Mouse (Mus musculus) megakaryocyte, embryonic 14.5 days (primary cell): Measurements from ENCODE around the gene Nt5c3b. TPM values are rescaled to one million over a fixed set of nuclear protein-coding genes. Genes with fewer than 3 reads are reported as not detected.

ENCODE experiments used
- H3K27me3 ChIP-seq: replicated peaks from 2 replicates; pipeline ENCODE3; 2012; ENCODE audit warnings: inconsistent platforms
- H3K36me3 ChIP-seq: replicated peaks from 2 replicates; pipeline ENCODE3; 2012; ENCODE audit warnings: low read length, inconsistent platforms, mixed read lengths
- H3K4me1 ChIP-seq: 2 replicates; pipeline ENCODE4 v1.6.1; 2012; ENCODE audit warnings: inconsistent platforms
- H3K4me3 ChIP-seq: replicated peaks from 2 replicates; pipeline ENCODE3; 2012; ENCODE audit warnings: moderate library complexity, mild to moderate bottlenecking, inconsistent platforms
- H3K9me3 ChIP-seq: 2 replicates; pipeline ENCODE4 v1.6.1; 2012; ENCODE audit warnings: inconsistent platforms
- FLI1 ChIP-seq: IDR thresholded peaks from 2 replicates; pipeline ENCODE4 v1.6.1; 2012; ENCODE audit warnings: low read length, inconsistent platforms, mixed read lengths
- GATA1 ChIP-seq: IDR thresholded peaks from 3 replicates; pipeline ENCODE4 v1.6.1; 2012; ENCODE audit warnings: mixed read lengths, low read length, inconsistent platforms, borderline replicate concordance
- polyA plus RNA-seq: library from polyadenylated mRNA; stranded (reverse); fragments of >175 nt; gene quantifications from 2 replicates; pipeline ENCODE4 v1.2.3, GENCODE M21; 2012; ENCODE audit warnings: low replicate concordance; ENCODE audit not compliant: insufficient read depth

Nt5c3b gene
- polyA plus RNA-seq, 1 experiment: 48.3 TPM

- H3K27me3 ChIP-seq: peaks cover 72% of the 10 kb centered on the region
- no peak overlapping the region for H3K4me3 ChIP-seq
- no peaks in the 10 kb centered on the region for H3K36me3 ChIP-seq
- peaks cover 58% of the 10 kb centered on the region for H3K4me1 ChIP-seq
- no peak for TF ChIP-seq FLI1
- H3K9me3 ChIP-seq: peaks cover 4% of the 10 kb centered on the region; the same call in 1 of the 2 replicates
Observed at GRCm38 (mm10) chr11:100394353-100395074, 47.1 kb downstream of the Nt5c3b start.

- Histone ChIP-seq H3K9me3 (peaks cover 4% of the 10 kb centered on the region; the same call in 1 of the 2 replicates), H3K36me3 (no peaks in the 10 kb centered on the region), H3K4me3 (no peak overlapping the region), H3K27me3 (peaks cover 75% of the 10 kb centered on the region), H3K4me1 (peaks cover 52% of the 10 kb centered on the region)
- TF ChIP-seq FLI1: no peak
- no peak for TF ChIP-seq GATA1
Observed at GRCm38 (mm10) chr11:100393733-100394132, 47.9 kb downstream of the Nt5c3b start.

DNA sequence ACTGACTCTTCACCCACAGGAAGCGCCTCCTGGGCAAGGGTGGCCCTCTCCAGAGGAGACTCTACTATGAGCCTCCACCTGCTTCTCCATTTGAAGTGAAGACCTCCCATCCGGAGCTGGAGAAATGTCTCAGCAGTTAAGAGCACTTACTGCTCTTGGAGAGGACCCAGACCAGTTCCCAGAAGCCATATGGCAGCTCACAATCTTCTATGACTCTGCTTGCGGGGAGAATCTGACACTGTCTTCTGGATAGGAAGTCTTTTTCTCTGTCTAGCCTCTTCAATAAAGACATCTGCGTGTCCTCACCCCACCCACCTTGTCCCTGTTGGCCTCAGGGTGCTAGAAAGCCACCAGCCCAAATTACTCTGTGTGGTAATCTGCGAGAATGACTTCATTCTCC is 48.6 kb downstream of the Nt5c3b start:
- Histone ChIP-seq H3K4me3 (no peak overlapping the region), H3K27me3 (peaks cover 81% of the 10 kb centered on the region), H3K9me3 (peaks cover 4% of the 10 kb centered on the region; the same call in 1 of the 2 replicates), H3K4me1 (peaks cover 52% of the 10 kb centered on the region), H3K36me3 (no peaks in the 10 kb centered on the region)
- TF ChIP-seq FLI1: no peak
- TF ChIP-seq GATA1: no peak

- TF ChIP-seq GATA1 (no peak), FLI1 (no peak)
- H3K9me3 ChIP-seq: peaks cover 4% of the 10 kb centered on the region; the same call in 1 of the 2 replicates
- H3K4me1 ChIP-seq: peaks cover 49% of the 10 kb centered on the region
- peaks cover 83% of the 10 kb centered on the region for H3K27me3 ChIP-seq
- no peak overlapping the region for H3K4me3 ChIP-seq
- H3K36me3 ChIP-seq: no peaks in the 10 kb centered on the region
Observed at GRCm38 (mm10) chr11:100391884-100392345, 49.7 kb downstream of the Nt5c3b start.

DNA sequence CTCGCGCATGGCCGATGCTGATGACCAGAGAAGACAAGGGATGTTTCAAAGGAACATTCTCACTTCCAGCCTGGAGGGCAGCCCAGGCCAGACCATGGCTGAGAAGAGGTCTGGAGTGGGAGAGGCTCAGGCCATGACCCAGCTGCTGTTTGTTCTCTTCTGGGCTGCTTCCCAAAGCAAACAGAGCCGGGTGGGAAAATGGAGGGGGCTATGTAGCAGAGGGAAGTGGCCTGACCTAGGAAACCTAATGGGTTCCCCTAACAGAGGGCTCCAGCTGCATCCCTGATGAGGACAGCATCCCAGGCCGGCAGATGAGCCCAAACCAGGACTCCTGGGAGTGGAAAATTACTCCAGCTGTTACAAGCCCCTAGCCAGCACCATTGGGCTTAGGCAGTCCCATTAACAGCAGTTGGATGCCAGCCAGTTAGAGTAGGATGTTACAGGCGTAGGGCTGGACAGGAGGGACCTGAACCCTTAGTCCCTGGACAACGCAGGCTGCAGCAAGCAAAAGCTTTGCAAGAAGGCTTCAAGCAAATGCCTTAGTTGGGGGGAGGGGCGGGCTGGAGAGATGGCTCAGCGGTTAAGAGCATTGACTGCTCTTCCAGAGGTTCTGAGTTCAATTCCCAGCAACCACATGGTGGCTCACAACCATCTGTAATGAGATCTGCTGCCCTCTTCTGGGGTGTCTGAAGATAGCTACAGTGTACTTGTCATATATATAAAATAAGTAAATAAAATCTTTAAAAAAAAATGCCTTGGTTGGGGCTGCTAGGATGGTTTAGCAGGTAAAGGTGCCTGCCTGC is 50.3 kb downstream of the Nt5c3b start:
- H3K9me3 ChIP-seq: peaks cover 4% of the 10 kb centered on the region; the same call in 1 of the 2 replicates
- H3K4me3 ChIP-seq: no peak overlapping the region
- H3K4me1 ChIP-seq: peaks cover 46% of the 10 kb centered on the region
- TF ChIP-seq GATA1: no peak
- TF ChIP-seq FLI1: no peak
- peaks cover 83% of the 10 kb centered on the region for H3K27me3 ChIP-seq
- H3K36me3 ChIP-seq: no peaks in the 10 kb centered on the region

DNA sequence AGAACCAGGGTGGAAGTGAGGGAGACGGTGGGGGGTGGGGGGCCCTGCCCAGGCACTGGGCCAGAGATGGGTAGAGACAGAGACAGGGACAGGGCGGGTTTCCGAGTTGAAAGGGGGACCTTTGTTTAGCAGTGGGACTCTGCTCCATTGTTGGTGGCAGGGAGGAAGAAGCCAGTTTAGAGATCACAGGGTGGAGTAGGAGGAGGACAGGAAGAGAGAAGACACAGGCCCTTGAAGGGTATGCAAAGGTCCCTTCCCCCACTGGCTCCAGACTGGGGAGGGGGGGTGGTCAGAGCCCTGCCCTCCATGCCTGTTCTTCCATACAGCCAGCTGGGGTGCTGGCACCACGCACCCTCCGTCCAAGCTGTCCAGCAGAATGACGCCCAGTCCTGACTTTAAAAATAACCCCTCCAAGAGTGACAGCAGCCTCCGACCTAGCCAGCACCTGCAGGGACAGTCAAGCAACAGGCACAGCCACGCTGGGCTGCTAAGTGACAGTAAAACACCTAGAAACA is 51.6 kb downstream of the Nt5c3b start:
- TF ChIP-seq GATA1 (no peak), FLI1 (no peak)
- Histone ChIP-seq H3K9me3 (peaks cover 4% of the 10 kb centered on the region; the same call in 1 of the 2 replicates), H3K27me3 (peaks cover 77% of the 10 kb centered on the region), H3K4me1 (peaks cover 34% of the 10 kb centered on the region), H3K4me3 (no peak overlapping the region), H3K36me3 (no peaks in the 10 kb centered on the region)

DNA sequence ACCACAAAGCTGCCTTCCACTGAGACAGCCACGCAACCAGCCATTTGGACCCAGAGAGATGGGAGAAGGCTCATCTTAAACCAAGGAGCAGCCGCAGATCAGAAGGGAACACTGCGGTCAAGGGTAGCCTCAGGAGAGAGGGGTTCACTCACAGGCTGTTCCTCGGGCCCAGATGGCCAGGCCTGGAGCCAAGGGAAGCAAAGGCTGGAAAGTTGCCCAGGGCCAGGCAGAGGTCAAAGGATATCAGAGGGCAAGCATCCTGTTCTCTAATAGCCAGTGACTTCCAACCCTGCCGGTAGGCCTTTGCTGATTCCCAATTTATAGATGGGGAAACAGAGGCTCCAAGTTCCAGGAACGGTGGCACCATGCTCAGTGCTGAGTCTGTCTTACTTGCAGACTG is 53.0 kb downstream of the Nt5c3b start:
- Histone ChIP-seq H3K4me1 (peaks cover 23% of the 10 kb centered on the region), H3K27me3 (peaks cover 67% of the 10 kb centered on the region)
- TF ChIP-seq GATA1 (no peak), FLI1 (no peak)

GRCm38 (mm10) chr11:100387589-100388375 is 53.8 kb downstream of the Nt5c3b start:
- H3K27me3 ChIP-seq: peaks cover 66% of the 10 kb centered on the region

More for the DNA sequence above, 53.0 kb downstream of the Nt5c3b start:
- H3K9me3 ChIP-seq: peaks cover 4% of the 10 kb centered on the region; the same call in 1 of the 2 replicates
- no peaks in the 10 kb centered on the region for H3K36me3 ChIP-seq
- H3K4me3 ChIP-seq: no peak overlapping the region

DNA sequence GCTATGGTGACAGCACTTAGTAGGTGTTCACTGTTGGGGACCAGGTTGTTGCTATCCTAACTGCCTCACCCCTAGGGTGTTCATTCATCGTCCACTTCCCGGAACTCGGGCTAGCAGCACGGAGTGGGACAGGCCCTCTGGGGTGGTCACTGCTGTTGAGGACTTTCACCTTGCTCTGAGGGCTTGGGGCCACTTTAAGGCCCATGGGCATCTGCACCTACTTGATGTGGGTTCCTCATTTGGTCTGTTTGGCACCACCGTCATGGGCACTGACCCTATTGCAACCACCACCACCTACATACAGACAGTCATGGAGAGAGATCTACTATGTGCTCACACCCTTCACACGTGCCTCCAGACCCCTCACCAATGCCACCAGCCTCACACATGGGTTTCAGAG is 54.5 kb downstream of the Nt5c3b start:
- peaks cover 4% of the 10 kb centered on the region; the same call in 1 of the 2 replicates for H3K9me3 ChIP-seq
- no peak overlapping the region for H3K4me3 ChIP-seq
- peaks cover 61% of the 10 kb centered on the region for H3K27me3 ChIP-seq
- TF ChIP-seq GATA1 (no peak), FLI1 (no peak)
- H3K4me1 ChIP-seq: peaks cover 32% of the 10 kb centered on the region
- no peaks in the 10 kb centered on the region for H3K36me3 ChIP-seq

More at GRCm38 (mm10) chr11:100387589-100388375, 53.8 kb downstream of the Nt5c3b start:
- TF ChIP-seq FLI1 (no peak), GATA1 (no peak)
- Histone ChIP-seq H3K36me3 (no peaks in the 10 kb centered on the region), H3K4me3 (peak overlapping the region; percentile 28), H3K9me3 (peaks cover 4% of the 10 kb centered on the region; the same call in 1 of the 2 replicates), H3K4me1 (peaks cover 26% of the 10 kb centered on the region)
